Mouse (Mus musculus) regulatory T cell (primary cell): ENCODE results near the gene Nmrk2.

ENCODE experiments used
- in situ Hi-C: fragments of 300-600 bp; cut with MboI, MseI; formaldehyde crosslinking; loops from one replicate; pipeline ENCODE4 v1.15.1; 2025; ENCODE audit warnings: high pct_unique_total_duplicates

Nmrk2 gene

GRCm38 (mm10) chr10:81216810-81217209 lies 15.0 kb upstream of the Nmrk2 start:
- in situ Hi-C loops: no loop called here

- in situ Hi-C loops: no loop called here
Observed at GRCm38 (mm10) chr10:81216260-81216659, 14.4 kb upstream of the Nmrk2 start.

- in situ Hi-C loops: no loop called here
Observed at GRCm38 (mm10) chr10:81210154-81210553, 8.3 kb upstream of the Nmrk2 start.

GRCm38 (mm10) chr10:81204137-81204536 lies 2.3 kb upstream of the Nmrk2 start:
- in situ Hi-C loops: no loop called here

GRCm38 (mm10) chr10:81202978-81203720 lies 1.3 kb upstream of the Nmrk2 start:
- in situ Hi-C loops: no loop called here

GRCm38 (mm10) chr10:81200605-81201287 lies 1.1 kb downstream of the Nmrk2 start:
- in situ Hi-C loops: no loop called here

- in situ Hi-C loops: no loop called here
Observed at GRCm38 (mm10) chr10:81200141-81200540, 1.7 kb downstream of the Nmrk2 start.

GRCm38 (mm10) chr10:81198990-81199389 lies 2.9 kb downstream of the Nmrk2 start:
- in situ Hi-C loops: no loop called here

- in situ Hi-C loops: no loop called here
Observed at GRCm38 (mm10) chr10:81198230-81198629, 3.6 kb downstream of the Nmrk2 start.

- in situ Hi-C loops: no loop called here
Observed at GRCm38 (mm10) chr10:81197305-81197704, 4.5 kb downstream of the Nmrk2 start.

GRCm38 (mm10) chr10:81196470-81197065 lies 5.3 kb downstream of the Nmrk2 start:
- in situ Hi-C loops: no loop called here

- in situ Hi-C loops: no loop called here
Observed at GRCm38 (mm10) chr10:81195300-81195699, 6.6 kb downstream of the Nmrk2 start.

GRCm38 (mm10) chr10:81193991-81194774 lies 7.7 kb downstream of the Nmrk2 start:
- in situ Hi-C loops: no loop called here

- in situ Hi-C loops: no loop called here
Observed at GRCm38 (mm10) chr10:81192968-81193501, 8.8 kb downstream of the Nmrk2 start.

- in situ Hi-C loops: no loop called here
Observed at GRCm38 (mm10) chr10:81192270-81192967, 9.4 kb downstream of the Nmrk2 start.

- in situ Hi-C loops: no loop called here
Observed at GRCm38 (mm10) chr10:81191342-81191982, 10.4 kb downstream of the Nmrk2 start.

- in situ Hi-C loops: no loop called here
Observed at GRCm38 (mm10) chr10:81190912-81191321, 10.9 kb downstream of the Nmrk2 start.

- in situ Hi-C loops: no loop called here
Observed at GRCm38 (mm10) chr10:81190236-81190911, 11.5 kb downstream of the Nmrk2 start.

GRCm38 (mm10) chr10:81189821-81190220 lies 12.0 kb downstream of the Nmrk2 start:
- in situ Hi-C loops: no loop called here

GRCm38 (mm10) chr10:81187161-81187560 lies 14.7 kb downstream of the Nmrk2 start:
- in situ Hi-C loops: no loop called here
